Mouse (Mus musculus) gastrocnemius, adult 8-10 months (tissue): ENCODE data around the gene Olfr1218. TPM values are rescaled to one million over a fixed set of nuclear protein-coding genes. Genes with fewer than 3 reads are reported as not detected.
"Not testable (repeated sequence)": the region's sequence is repeated elsewhere in the genome, so short reads cannot be mapped to it uniquely, and the experiment has no call there.

Source experiments
- DNase-seq, 2 experiments: peaks; one replicate each; pipeline ENCODE4 v3.0.0; 2022; ENCODE audit warnings: low spot score in 2 of 2
- total RNA-seq, 4 experiments: library from RNA; stranded (reverse); gene quantifications; 2 replicates each; pipeline ENCODE4 v1.2.4; 2022

The Olfr1218 gene
- not detected for total RNA-seq

GRCm38 (mm10) chr2:89061087-89061486, at the start of gene Olfr1218:
TSS of gene Olfr1218 (minus strand) at chr2:89061187.
- DNase-seq: no peak

GRCm38 (mm10) chr2:89106735-89107134, 45.7 kb upstream of the Olfr1218 start, which contains the start of gene Olfr1220:
TSS of gene Olfr1220 (minus strand) at chr2:89106835.
- no peak for DNase-seq

DNA sequence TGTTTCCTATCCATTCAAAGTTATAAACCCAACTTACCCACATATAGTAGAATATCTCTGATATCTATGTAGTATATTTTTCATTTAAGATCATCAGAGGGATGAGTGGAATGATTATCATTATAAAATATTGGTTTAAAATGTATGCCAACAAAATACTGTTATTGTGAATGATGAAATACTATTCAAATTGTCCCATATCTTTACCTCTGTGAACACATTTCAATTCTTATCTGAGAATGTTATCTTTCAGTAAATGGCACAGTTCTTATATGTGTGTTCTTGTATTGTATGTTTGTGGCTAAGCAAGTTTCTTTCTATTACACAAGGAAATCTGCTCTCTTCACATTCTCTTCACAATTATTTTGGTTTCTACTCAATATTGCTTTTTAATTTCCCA, 44.7 kb upstream of the Olfr1218 start:
- DNase-seq: no peak

- no peak for DNase-seq
Measured at GRCm38 (mm10) chr2:89093848-89094247, 32.9 kb upstream of the Olfr1218 start.

DNA sequence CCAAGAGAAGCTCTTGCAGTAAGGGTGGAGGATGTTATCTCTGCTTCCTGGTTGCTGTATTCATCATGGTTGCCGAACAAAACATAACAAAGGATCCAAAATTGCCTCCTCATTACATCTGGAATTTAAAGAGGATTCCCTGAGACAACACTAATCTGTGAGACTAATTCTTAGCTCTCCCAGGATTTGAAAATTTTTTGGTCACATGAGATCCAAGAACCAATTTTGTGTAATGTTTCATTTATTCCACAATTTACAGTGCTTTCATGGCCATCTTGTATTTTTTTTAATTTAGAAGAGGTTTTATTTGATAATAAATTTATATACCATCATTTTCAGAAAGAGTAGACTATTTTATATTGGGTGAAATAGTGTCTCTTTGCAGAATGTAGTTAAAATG, 22.4 kb upstream of the Olfr1218 start, which contains the start of gene Olfr1219:
TSS of gene Olfr1219 (minus strand) at position 101 of the 400 bp plus-strand sequence.
- no peak for DNase-seq

GRCm38 (mm10) chr2:89081487-89081886, 20.5 kb upstream of the Olfr1218 start:
- no peak for DNase-seq

GRCm38 (mm10) chr2:89031965-89032364, 29.0 kb downstream of the Olfr1218 start, which contains the start of gene Olfr1217:
TSS of gene Olfr1217 (minus strand) at chr2:89032065.
- DNase-seq: no peak

DNA sequence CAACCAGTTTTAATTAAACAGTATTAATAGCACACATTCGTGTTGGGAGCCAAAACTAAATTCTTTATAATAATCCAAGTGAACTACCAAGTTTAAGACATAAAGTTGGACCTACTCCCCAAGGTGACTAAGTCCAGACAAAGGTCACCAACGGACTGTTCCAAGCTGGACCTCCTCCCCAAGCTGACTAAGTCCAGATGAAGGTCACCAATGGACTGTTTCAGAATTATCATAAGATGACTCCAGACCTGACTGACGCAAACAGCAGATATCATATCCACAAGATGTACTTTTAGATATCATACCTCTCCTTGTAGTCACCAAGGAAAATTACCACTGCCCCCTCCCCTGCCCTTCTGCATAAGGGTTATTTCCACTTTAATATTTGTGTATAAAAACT, 39.6 kb downstream of the Olfr1218 start:
- DNase-seq: not testable (repeated sequence)

GRCm38 (mm10) chr2:89018240-89018639, 42.7 kb downstream of the Olfr1218 start, which contains the start of gene Olfr1216:
TSS of gene Olfr1216 (minus strand) at chr2:89018340.
- no peak for DNase-seq

GRCm38 (mm10) chr2:89006873-89007272, 54.1 kb downstream of the Olfr1218 start, which contains the start of gene Olfr1215:
TSS of gene Olfr1215 (minus strand) at chr2:89006973.
- no peak for DNase-seq

Other genes with a start within 250 kb of the Olfr1218 start
- not detected for gene Olfr1202, start 246.7 kb downstream of the Olfr1218 start, total RNA-seq
- gene Olfr1205, start 231.4 kb downstream of the Olfr1218 start, total RNA-seq: not detected
- gene Olfr1204, start 211.9 kb downstream of the Olfr1218 start, total RNA-seq: not detected
- gene Olfr1206, start 198.0 kb downstream of the Olfr1218 start, total RNA-seq: not detected
- gene Olfr1208, start 158.9 kb downstream of the Olfr1218 start, total RNA-seq: not detected
- not detected for gene Olfr1209, start 146.0 kb downstream of the Olfr1218 start, total RNA-seq
- gene Olfr1211, start 123.1 kb downstream of the Olfr1218 start, total RNA-seq: not detected
- not detected for gene Olfr1212, start 107.2 kb downstream of the Olfr1218 start, total RNA-seq
- gene Gm13762, start 80.9 kb downstream of the Olfr1218 start, total RNA-seq: not detected
- gene Olfr1214, start 68.5 kb downstream of the Olfr1218 start, total RNA-seq: not detected
- not detected for gene Olfr1215, start 54.2 kb downstream of the Olfr1218 start, total RNA-seq
- not detected for gene Olfr1216, start 42.8 kb downstream of the Olfr1218 start, total RNA-seq
- gene Olfr1217, start 29.1 kb downstream of the Olfr1218 start, total RNA-seq: not detected
- not detected for gene Olfr1219, start 22.3 kb upstream of the Olfr1218 start, total RNA-seq
- not detected for gene Olfr1220, start 45.6 kb upstream of the Olfr1218 start, total RNA-seq
- not detected for gene Olfr1221, start 56.1 kb upstream of the Olfr1218 start, total RNA-seq
- gene Olfr1222, start 71.9 kb upstream of the Olfr1218 start, total RNA-seq: not detected
- not detected for gene Olfr1223, start 90.4 kb upstream of the Olfr1218 start, total RNA-seq
- gene Olfr1224-ps1, start 102.9 kb upstream of the Olfr1218 start, total RNA-seq: not detected
- gene Olfr1225, start 113.5 kb upstream of the Olfr1218 start, total RNA-seq: not detected
- not detected for gene Olfr1226, start 138.9 kb upstream of the Olfr1218 start, total RNA-seq
- not detected for gene Olfr1228, start 192.9 kb upstream of the Olfr1218 start, total RNA-seq
- gene Olfr1229, start 226.8 kb upstream of the Olfr1218 start, total RNA-seq: not detected
- gene Olfr1230, start 236.1 kb upstream of the Olfr1218 start, total RNA-seq: not detected
- not detected for gene Olfr1231, start 245.9 kb upstream of the Olfr1218 start, total RNA-seq